Mouse (Mus musculus) myocyte (in vitro differentiated cells): ENCODE data around the gene Nsd1. TPM values are rescaled to one million over a fixed set of nuclear protein-coding genes. Genes with fewer than 3 reads are reported as not detected.

ENCODE experiments used
- H3K27me3 ChIP-seq: one replicate; pipeline ENCODE4 v1.6.1; 2011; ENCODE audit not compliant: control insufficient read depth, insufficient read depth, insufficient read length
- H3K36me3 ChIP-seq: one replicate; pipeline ENCODE4 v1.6.1; 2011; ENCODE audit not compliant: control insufficient read depth, insufficient read depth
- H3K4me2 ChIP-seq: one replicate; pipeline ENCODE4 v1.6.1; 2011; ENCODE audit warnings: low read depth, control low read depth
- H3K4me3 ChIP-seq: one replicate; pipeline ENCODE4 v1.5.1; 2011; ENCODE audit warnings: mild to moderate bottlenecking, control low read depth, moderate library complexity
- H3K79me2 ChIP-seq: one replicate; pipeline ENCODE4 v1.6.1; 2011; ENCODE audit not compliant: control insufficient read depth, insufficient read depth
- H3ac ChIP-seq: one replicate; pipeline ENCODE4 v1.6.1; 2011; ENCODE audit not compliant: control insufficient read depth, insufficient read length
- CEBPB ChIP-seq: IDR thresholded peaks from 2 replicates; pipeline ENCODE4 v1.6.1; 2011; ENCODE audit warnings: mild to moderate bottlenecking, moderate library complexity; ENCODE audit not compliant: poor library complexity, insufficient read depth, severe bottlenecking
- E2F4 ChIP-seq: IDR thresholded peaks from one replicate; pipeline ENCODE4 v1.6.1; 2011; ENCODE audit warnings: mild to moderate bottlenecking, control low read depth, moderate library complexity; ENCODE audit not compliant: insufficient read depth
- MAX ChIP-seq: IDR thresholded peaks from one replicate; pipeline ENCODE4 v1.6.1; 2011; ENCODE audit warnings: low read depth, mild to moderate bottlenecking, control low read depth
- MYOD1 ChIP-seq, 3 experiments: IDR thresholded peaks; one replicate each; pipeline ENCODE4 v1.6.1; 2011; ENCODE audit warnings: control low read depth in 2 of 3, low read depth in 2 of 3, mild to moderate bottlenecking in 2 of 3, moderate library complexity in 1 of 3; ENCODE audit not compliant: insufficient read length in 2 of 3, control insufficient read depth in 1 of 3
- MYOG ChIP-seq, 3 experiments: IDR thresholded peaks; one replicate each; pipeline ENCODE4 v1.6.1; 2011; ENCODE audit warnings: control low read depth in 2 of 3, low read depth in 2 of 3, mild to moderate bottlenecking in 2 of 3; ENCODE audit not compliant: insufficient read length in 2 of 3, control insufficient read depth in 1 of 3, insufficient read depth in 1 of 3
- POLR2A ChIP-seq: IDR thresholded peaks from one replicate; pipeline ENCODE4 v1.6.1; 2011; ENCODE audit warnings: low read depth, mild to moderate bottlenecking, control low read depth, moderate library complexity; ENCODE audit not compliant: insufficient read length
- POLR2AphosphoS2 ChIP-seq: IDR thresholded peaks from one replicate; pipeline ENCODE4 v1.6.1; 2011; ENCODE audit warnings: low read depth, control low read depth; ENCODE audit not compliant: insufficient read length
- REST ChIP-seq: IDR thresholded peaks from one replicate; pipeline ENCODE4 v1.6.1; 2011; ENCODE audit warnings: mild to moderate bottlenecking, control low read depth, moderate library complexity; ENCODE audit not compliant: insufficient read depth, insufficient read length
- SRF ChIP-seq: IDR thresholded peaks from one replicate; pipeline ENCODE4 v1.6.1; 2011; ENCODE audit warnings: low read depth; ENCODE audit not compliant: control insufficient read depth, insufficient read length
- TCF12 ChIP-seq: IDR thresholded peaks from one replicate; pipeline ENCODE4 v1.6.1; 2011; ENCODE audit warnings: mild to moderate bottlenecking, control low read depth; ENCODE audit not compliant: poor library complexity, insufficient read depth, severe bottlenecking
- TCF3 ChIP-seq: IDR thresholded peaks from one replicate; pipeline ENCODE4 v1.6.1; 2011; ENCODE audit warnings: low read depth, control low read depth; ENCODE audit not compliant: insufficient read length
- USF1 ChIP-seq: IDR thresholded peaks from one replicate; pipeline ENCODE4 v1.6.1; 2011; ENCODE audit warnings: low read depth, mild to moderate bottlenecking, control low read depth, moderate library complexity
- polyA plus RNA-seq: library from polyadenylated mRNA; unstranded; fragments of >200 nt; fragmentation: generic; extraction: Trizol; gene quantifications from one replicate; pipeline ENCODE4 v1.2.1, GENCODE M21; 2012; ENCODE audit warnings: missing spikeins

The Nsd1 gene
- polyA plus RNA-seq, 1 experiment = 10.2 TPM

GRCm38 (mm10) chr13:55203740-55204139, 5.8 kb upstream of the Nsd1 start:
- H3ac ChIP-seq = no peak overlapping the region
- TF ChIP-seq USF1 (no peak), SRF (no peak), POLR2AphosphoS2 (no peak), REST (no peak), TCF12 (no peak), TCF3 (no peak), CEBPB (no peak), E2F4 (no peak), MYOD1 (IDR thresholded peaks at IDR 0.05; ENCODE audit: control insufficient read depth in 1 of 3, insufficient read length in 2 of 3, low read depth in 2 of 3) (no peak), POLR2A (no peak), MAX (no peak), MYOG (IDR thresholded peaks at IDR 0.05; ENCODE audit: control insufficient read depth in 1 of 3, insufficient read depth in 1 of 3, insufficient read length in 2 of 3, low read depth in 2 of 3) (no peak)
- no peak overlapping the region for H3K4me2 ChIP-seq
- no peaks in the 10 kb centered on the region for H3K79me2 ChIP-seq
- no peaks in the 10 kb centered on the region for H3K36me3 ChIP-seq
- H3K4me3 ChIP-seq = no peak overlapping the region
- no peaks in the 10 kb centered on the region for H3K27me3 ChIP-seq

GRCm38 (mm10) chr13:55204667-55205389, 4.8 kb upstream of the Nsd1 start:
- Histone ChIP-seq H3K4me3 (no peak overlapping the region), H3K36me3 (no peaks in the 10 kb centered on the region), H3ac (no peak overlapping the region), H3K4me2 (no peak overlapping the region), H3K27me3 (no peaks in the 10 kb centered on the region), H3K79me2 (no peaks in the 10 kb centered on the region)
- no peak for TF ChIP-seq TCF3

- no peak overlapping the region for H3K4me3 ChIP-seq
- TF ChIP-seq SRF = no peak
- TF ChIP-seq USF1 = no peak
- TF ChIP-seq MAX = no peak
- TF ChIP-seq MYOD1 (IDR thresholded peaks at IDR 0.05; ENCODE audit: control insufficient read depth in 1 of 3, insufficient read length in 2 of 3, low read depth in 2 of 3) = no peak
- TF ChIP-seq E2F4 = no peak
- no peak for TF ChIP-seq TCF12
- no peak for TF ChIP-seq POLR2A
- no peak for TF ChIP-seq TCF3
- no peak for TF ChIP-seq MYOG (IDR thresholded peaks at IDR 0.05; ENCODE audit: control insufficient read depth in 1 of 3, insufficient read depth in 1 of 3, insufficient read length in 2 of 3, low read depth in 2 of 3)
- TF ChIP-seq POLR2AphosphoS2 = no peak
- TF ChIP-seq REST = no peak
- H3K79me2 ChIP-seq = no peaks in the 10 kb centered on the region
- no peak overlapping the region for H3ac ChIP-seq
- no peaks in the 10 kb centered on the region for H3K36me3 ChIP-seq
- no peaks in the 10 kb centered on the region for H3K27me3 ChIP-seq
- no peak overlapping the region for H3K4me2 ChIP-seq
These were observed 4.0 kb upstream of the Nsd1 start for GRCm38 (mm10) chr13:55205448-55206205.

GRCm38 (mm10) chr13:55208837-55209648, 539 bp upstream of the Nsd1 start:
- Histone ChIP-seq H3K27me3 (no peaks in the 10 kb centered on the region), H3ac (no peak overlapping the region), H3K4me2 (no peak overlapping the region), H3K36me3 (no peaks in the 10 kb centered on the region), H3K4me3 (no peak overlapping the region), H3K79me2 (peaks cover 9% of the 10 kb centered on the region)
- TF ChIP-seq MYOG (IDR thresholded peaks at IDR 0.05; ENCODE audit: control insufficient read depth in 1 of 3, insufficient read depth in 1 of 3, insufficient read length in 2 of 3, low read depth in 2 of 3) = no peak
- no peak for TF ChIP-seq POLR2A
- no peak for TF ChIP-seq E2F4
- no peak for TF ChIP-seq POLR2AphosphoS2
- no peak for TF ChIP-seq MYOD1 (IDR thresholded peaks at IDR 0.05; ENCODE audit: control insufficient read depth in 1 of 3, insufficient read length in 2 of 3, low read depth in 2 of 3)
- TF ChIP-seq TCF12 = no peak
- no peak for TF ChIP-seq REST
- TF ChIP-seq SRF = no peak
